Mouse (Mus musculus): ENCODE data around the gene Psma3. TPM values are rescaled to one million over a fixed set of nuclear protein-coding genes. Genes with fewer than 3 reads are reported as not detected.
"Not testable (repeated sequence)": the region's sequence is repeated elsewhere in the genome, so short reads cannot be mapped to it uniquely, and the experiment has no call there.

The Psma3 gene
- total and polyA plus RNA-seq, 2 experiments from 2014 or later = 207 to 605 TPM

- WGBS = under 1% methylated on average over 61 of the region's 61 CpGs
- peaks cover 8% of the 10 kb centered on the region for H3K36me3 ChIP-seq (ENCODE audit: insufficient read depth)
- no peaks in the 10 kb centered on the region for H3K27me3 ChIP-seq (ENCODE audit: insufficient read depth, low read length)
- peak; percentile 98 for ATAC-seq
- H3K9me3 ChIP-seq (ENCODE audit: low read length) = no peaks in the 10 kb centered on the region
- TF ChIP-seq CTCF (IDR thresholded peaks at IDR 0.05; ENCODE audit: low read depth) = no peak; the same call in 1 of the 2 replicates
- H3K4me1 ChIP-seq (ENCODE audit: insufficient read depth) = peaks cover 17% of the 10 kb centered on the region
- H3K9ac ChIP-seq = peak within 1 kb of the TSS; percentile 75
- H3K4me3 ChIP-seq (ENCODE audit: low read depth, low read length) = peak within 1 kb of the TSS; percentile 92
- H3K4me2 ChIP-seq (ENCODE audit: low read depth) = peak within 1 kb of the TSS; percentile 88
- peak within 1 kb of the TSS; percentile 96 for H3K27ac ChIP-seq (ENCODE audit: low read depth, low read length)
- peak; percentile 99 for DNase-seq
Measured at GRCm38 (mm10) chr12:71015363-71016210, 41.2 kb downstream of the Psma3 start, which contains the start of gene Arid4a. Gene Arid4a, plus strand, starts transcription at chr12:71015990.

DNA sequence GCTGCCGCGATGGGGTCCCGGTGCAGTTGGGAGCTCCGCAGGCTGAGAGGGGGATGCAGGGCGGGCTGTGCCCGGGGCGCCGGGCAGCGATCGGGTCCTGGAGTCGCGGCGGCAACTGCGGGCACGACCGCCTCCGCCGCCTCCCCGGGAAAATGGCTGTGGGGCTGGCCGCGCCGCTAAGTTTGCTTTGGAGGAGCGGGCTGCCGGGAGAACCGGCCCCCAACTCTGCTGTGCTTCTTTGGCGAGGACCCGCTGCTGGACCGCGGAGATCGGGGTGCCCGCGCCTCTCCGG lies 41.7 kb downstream of the Psma3 start:
- Histone ChIP-seq H3K4me2 (ENCODE audit: low read depth) (peak overlapping the region; percentile 88), H3K9ac (peak overlapping the region; percentile 71), H3K27ac (ENCODE audit: low read depth, low read length) (peak overlapping the region; percentile 89), H3K4me3 (ENCODE audit: low read depth, low read length) (peak overlapping the region; percentile 92), H3K27me3 (ENCODE audit: insufficient read depth, low read length) (no peaks in the 10 kb centered on the region), H3K4me1 (ENCODE audit: insufficient read depth) (peaks cover 17% of the 10 kb centered on the region), H3K9me3 (ENCODE audit: low read length) (no peaks in the 10 kb centered on the region), H3K36me3 (ENCODE audit: insufficient read depth) (peaks cover 13% of the 10 kb centered on the region)
- TF ChIP-seq CTCF (IDR thresholded peaks at IDR 0.05; ENCODE audit: low read depth) = no peak
- DNase-seq = no peak
- no peak for ATAC-seq
- WGBS = under 1% methylated on average over 32 of the region's 33 CpGs

GRCm38 (mm10) chr12:71016503-71017241 lies 42.3 kb downstream of the Psma3 start:
- ATAC-seq (no peak), DNase-seq (peak; percentile 13)
- peak overlapping the region; percentile 71 for H3K9ac ChIP-seq
- no peak for TF ChIP-seq CTCF (IDR thresholded peaks at IDR 0.05; ENCODE audit: low read depth)
- peaks cover 17% of the 10 kb centered on the region for H3K4me1 ChIP-seq (ENCODE audit: insufficient read depth)
- peak overlapping the region; percentile 89 for H3K27ac ChIP-seq (ENCODE audit: low read depth, low read length)
- H3K4me3 ChIP-seq (ENCODE audit: low read depth, low read length) = peak overlapping the region; percentile 92
- H3K4me2 ChIP-seq (ENCODE audit: low read depth) = peak overlapping the region; percentile 88
- 2% methylated on average over 56 of the region's 82 CpGs for WGBS
- H3K27me3 ChIP-seq (ENCODE audit: insufficient read depth, low read length) = no peaks in the 10 kb centered on the region
- H3K36me3 ChIP-seq (ENCODE audit: insufficient read depth) = peaks cover 13% of the 10 kb centered on the region
- H3K9me3 ChIP-seq (ENCODE audit: low read length) = no peaks in the 10 kb centered on the region

GRCm38 (mm10) chr12:71017242-71017571 lies 42.8 kb downstream of the Psma3 start:
- H3K9ac ChIP-seq = 0 out of 2 replicates have a peak overlapping the region, but pooled peaks have one; percentile 71
- peaks cover 17% of the 10 kb centered on the region for H3K4me1 ChIP-seq (ENCODE audit: insufficient read depth)
- peak overlapping the region; percentile 92 for H3K4me3 ChIP-seq (ENCODE audit: low read depth, low read length)
- no peaks in the 10 kb centered on the region for H3K27me3 ChIP-seq (ENCODE audit: insufficient read depth, low read length)
- no peaks in the 10 kb centered on the region for H3K9me3 ChIP-seq (ENCODE audit: low read length)
- WGBS = 12% methylated on average over 5 of the region's 5 CpGs
- no peak for ATAC-seq
- peaks cover 13% of the 10 kb centered on the region for H3K36me3 ChIP-seq (ENCODE audit: insufficient read depth)
- no peak for TF ChIP-seq CTCF (IDR thresholded peaks at IDR 0.05; ENCODE audit: low read depth)
- no peak overlapping the region for H3K27ac ChIP-seq (ENCODE audit: low read depth, low read length)
- no peak for DNase-seq
- H3K4me2 ChIP-seq (ENCODE audit: low read depth) = peak overlapping the region; percentile 88

DNA sequence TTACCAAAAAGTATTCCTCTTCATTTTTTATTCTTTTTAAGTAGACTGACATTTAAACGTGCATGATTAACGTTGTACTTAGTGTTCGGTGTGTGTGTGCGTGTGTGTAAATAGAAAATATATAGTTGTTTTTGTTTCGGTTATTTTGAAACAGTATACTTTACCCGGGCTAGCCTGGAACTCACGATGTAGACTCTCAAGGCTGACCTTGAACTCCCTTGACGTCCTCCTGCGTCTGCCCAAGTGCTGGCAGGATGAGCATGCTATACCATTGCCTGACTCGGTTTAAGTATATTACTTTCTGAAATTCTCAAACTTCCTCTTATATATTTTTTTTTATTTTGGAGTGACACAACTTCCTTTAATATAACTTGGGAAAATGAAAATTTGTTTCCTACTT lies 43.4 kb downstream of the Psma3 start:
- TF ChIP-seq CTCF (IDR thresholded peaks at IDR 0.05; ENCODE audit: low read depth) = no peak
- Histone ChIP-seq H3K4me1 (ENCODE audit: insufficient read depth) (peaks cover 14% of the 10 kb centered on the region), H3K9me3 (ENCODE audit: low read length) (no peaks in the 10 kb centered on the region), H3K36me3 (ENCODE audit: insufficient read depth) (peaks cover 15% of the 10 kb centered on the region), H3K4me2 (ENCODE audit: low read depth) (no peak overlapping the region; the same call in 1 of the 2 replicates), H3K4me3 (ENCODE audit: low read depth, low read length) (no peak overlapping the region), H3K27me3 (ENCODE audit: insufficient read depth, low read length) (no peaks in the 10 kb centered on the region), H3K9ac (no peak overlapping the region), H3K27ac (ENCODE audit: low read depth, low read length) (no peak overlapping the region)
- ATAC-seq = no peak
- no peak for DNase-seq
- WGBS = 86% methylated on average over 10 of the region's 10 CpGs

DNA sequence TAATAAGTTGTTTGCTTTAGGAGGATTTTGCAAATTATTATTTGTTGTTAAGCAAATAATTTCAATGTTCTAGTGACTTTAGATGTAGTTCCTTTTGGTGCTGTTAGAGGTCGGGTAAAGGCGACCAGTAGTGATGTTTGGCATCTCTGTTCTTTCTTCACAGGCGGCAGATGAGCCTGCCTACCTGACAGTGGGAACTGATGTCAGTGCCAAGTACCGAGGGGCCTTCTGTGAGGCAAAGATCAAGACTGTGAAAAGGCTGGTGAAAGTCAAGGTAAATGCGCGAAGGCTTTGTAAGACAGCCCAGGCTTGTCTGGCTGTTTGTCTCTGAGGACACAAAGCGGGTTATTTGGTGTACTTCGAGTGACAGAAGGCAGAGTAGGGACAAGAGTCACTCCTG lies 44.8 kb downstream of the Psma3 start:
- Histone ChIP-seq H3K4me1 (ENCODE audit: insufficient read depth) (peaks cover 5% of the 10 kb centered on the region), H3K27ac (ENCODE audit: low read depth, low read length) (no peak overlapping the region), H3K27me3 (ENCODE audit: insufficient read depth, low read length) (no peaks in the 10 kb centered on the region), H3K36me3 (ENCODE audit: insufficient read depth) (peaks cover 21% of the 10 kb centered on the region), H3K9me3 (ENCODE audit: low read length) (no peaks in the 10 kb centered on the region), H3K4me2 (ENCODE audit: low read depth) (no peak overlapping the region), H3K9ac (no peak overlapping the region), H3K4me3 (ENCODE audit: low read depth, low read length) (no peak overlapping the region)
- DNase-seq (no peak), ATAC-seq (no peak)
- WGBS = 84% methylated on average over 8 of the region's 8 CpGs
- no peak for TF ChIP-seq CTCF (IDR thresholded peaks at IDR 0.05; ENCODE audit: low read depth)

DNA sequence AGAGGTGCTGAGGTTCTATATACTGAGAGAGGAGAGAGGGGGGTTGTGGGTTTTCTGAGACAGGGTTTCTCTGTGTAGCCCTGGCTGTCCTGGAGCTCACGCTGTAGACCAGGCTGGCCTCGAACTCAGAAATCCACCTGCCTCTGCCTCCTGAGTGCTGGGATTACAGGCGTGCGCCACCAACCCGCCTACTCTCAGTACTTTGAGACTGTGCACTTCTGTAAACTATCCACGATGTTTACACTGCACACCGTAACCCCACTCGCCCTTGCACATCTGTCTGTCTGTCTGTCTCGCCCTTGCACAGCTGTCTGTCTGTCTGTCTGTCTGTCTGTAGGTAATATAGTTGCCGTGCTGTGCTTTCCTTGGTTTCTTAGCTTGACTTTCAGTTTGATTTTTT lies 50.0 kb downstream of the Psma3 start:
- Histone ChIP-seq H3K4me1 (ENCODE audit: insufficient read depth) (no peaks in the 10 kb centered on the region), H3K4me3 (ENCODE audit: low read depth, low read length) (no peak overlapping the region), H3K9ac (no peak overlapping the region), H3K27me3 (ENCODE audit: insufficient read depth, low read length) (no peaks in the 10 kb centered on the region), H3K4me2 (ENCODE audit: low read depth) (no peak overlapping the region), H3K9me3 (ENCODE audit: low read length) (no peaks in the 10 kb centered on the region), H3K27ac (ENCODE audit: low read depth, low read length) (no peak overlapping the region), H3K36me3 (ENCODE audit: insufficient read depth) (peaks cover 56% of the 10 kb centered on the region)
- 95% methylated on average over 10 of the region's 10 CpGs for WGBS
- no peak for TF ChIP-seq CTCF (IDR thresholded peaks at IDR 0.05; ENCODE audit: low read depth)
- DNase-seq (no peak), ATAC-seq (no peak)

DNA sequence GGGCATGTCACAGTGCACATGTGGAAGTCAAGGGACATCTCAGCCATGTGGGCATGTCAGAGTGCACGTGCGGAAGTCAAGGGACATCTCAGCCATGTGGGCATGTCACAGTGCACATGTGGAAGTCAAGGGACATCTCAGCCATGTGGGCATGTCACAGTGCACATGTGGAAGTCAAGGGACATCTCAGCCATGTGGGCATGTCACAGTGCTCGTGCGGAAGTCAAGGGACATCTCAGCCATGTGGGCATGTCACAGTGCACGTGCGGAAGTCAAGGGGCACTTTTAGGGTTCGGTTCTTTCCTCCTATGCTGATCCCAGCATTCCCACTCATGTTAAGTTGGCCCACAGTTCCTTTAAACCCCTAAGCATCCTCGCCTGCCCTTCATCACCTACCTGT lies 53.8 kb downstream of the Psma3 start:
- H3K36me3 ChIP-seq (ENCODE audit: insufficient read depth) = peaks cover 63% of the 10 kb centered on the region
- not testable (repeated sequence) for H3K4me2 ChIP-seq (ENCODE audit: low read depth); ATAC-seq; H3K4me3 ChIP-seq (ENCODE audit: low read depth, low read length); DNase-seq; H3K4me1 ChIP-seq (ENCODE audit: insufficient read depth); H3K9ac ChIP-seq; H3K9me3 ChIP-seq (ENCODE audit: low read length); H3K27ac ChIP-seq (ENCODE audit: low read depth, low read length); H3K27me3 ChIP-seq (ENCODE audit: insufficient read depth, low read length)
- 90% methylated on average over 8 of the region's 8 CpGs for WGBS
